Mouse (Mus musculus) left cerebral cortex, adult 18-20 months (tissue): ENCODE data around the gene Map1s. TPM values are rescaled to one million over a fixed set of nuclear protein-coding genes. Genes with fewer than 3 reads are reported as not detected.

Source experiments
- DNase-seq, 2 experiments: peaks; one replicate each; pipeline ENCODE4 v3.0.0; 2021 to 2022; ENCODE audit warnings: low spot score in 2 of 2, mixed read lengths in 1 of 2
- microRNA-seq, 2 experiments: library from miRNA; unstranded; fragments of <30 nt; microRNA quantifications; one replicate each; pipeline ENCODE4 v1.2.0; 2021
- total RNA-seq, 2 experiments: library from RNA; stranded (reverse); gene quantifications; 2 replicates each; pipeline ENCODE4 v1.2.3; 2021

The Map1s gene
- total RNA-seq, 2 experiments from 2014 or later = 87.1 to 98.0 TPM

- no peak for DNase-seq
Observed at GRCm38 (mm10) chr8:70934786-70935185, 29.1 kb downstream of the Map1s start.

GRCm38 (mm10) chr8:70937200-70937599 lies 31.5 kb downstream of the Map1s start:
- no peak for DNase-seq

- DNase-seq = no peak
Observed at GRCm38 (mm10) chr8:70941478-70941877, 35.7 kb downstream of the Map1s start.

DNA sequence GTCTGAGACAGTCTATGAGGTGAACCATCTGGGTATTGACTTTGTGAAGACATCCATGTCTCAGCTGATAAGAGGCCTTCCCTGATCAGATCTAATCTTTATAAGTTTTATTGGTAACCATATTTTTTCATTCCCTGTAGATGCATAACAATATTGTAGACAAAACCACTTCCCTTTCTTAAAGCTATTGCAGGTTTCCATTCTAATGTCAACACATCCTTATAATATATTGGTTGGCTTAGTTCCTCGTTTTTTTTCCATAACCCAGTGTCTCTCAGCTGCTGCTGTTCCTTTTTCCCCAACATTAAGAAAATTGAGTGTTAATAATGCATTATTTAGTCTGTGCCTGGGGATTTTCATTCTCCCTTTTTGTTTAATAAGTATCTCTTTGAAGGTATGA lies 37.5 kb downstream of the Map1s start:
- no peak for DNase-seq

DNA sequence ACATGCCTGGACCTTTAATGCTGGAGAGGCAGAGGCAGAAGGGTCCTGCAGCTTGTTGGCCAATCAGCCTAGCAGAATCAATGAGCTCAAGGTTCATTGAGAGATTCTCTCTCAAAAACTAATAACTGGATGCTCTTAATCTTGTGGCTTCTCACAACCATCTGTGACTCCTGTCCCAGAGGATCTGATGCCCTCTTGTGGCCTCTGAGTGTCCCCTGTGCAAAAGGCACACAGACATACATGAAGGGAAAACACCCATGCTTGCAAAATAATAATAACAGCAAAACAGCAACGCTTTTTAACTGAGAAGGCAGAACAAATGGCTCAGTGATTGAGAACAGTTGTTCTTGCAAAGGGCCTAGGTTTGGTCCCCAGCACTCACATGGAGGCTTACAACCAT lies 44.1 kb downstream of the Map1s start:
- no peak for DNase-seq

DNA sequence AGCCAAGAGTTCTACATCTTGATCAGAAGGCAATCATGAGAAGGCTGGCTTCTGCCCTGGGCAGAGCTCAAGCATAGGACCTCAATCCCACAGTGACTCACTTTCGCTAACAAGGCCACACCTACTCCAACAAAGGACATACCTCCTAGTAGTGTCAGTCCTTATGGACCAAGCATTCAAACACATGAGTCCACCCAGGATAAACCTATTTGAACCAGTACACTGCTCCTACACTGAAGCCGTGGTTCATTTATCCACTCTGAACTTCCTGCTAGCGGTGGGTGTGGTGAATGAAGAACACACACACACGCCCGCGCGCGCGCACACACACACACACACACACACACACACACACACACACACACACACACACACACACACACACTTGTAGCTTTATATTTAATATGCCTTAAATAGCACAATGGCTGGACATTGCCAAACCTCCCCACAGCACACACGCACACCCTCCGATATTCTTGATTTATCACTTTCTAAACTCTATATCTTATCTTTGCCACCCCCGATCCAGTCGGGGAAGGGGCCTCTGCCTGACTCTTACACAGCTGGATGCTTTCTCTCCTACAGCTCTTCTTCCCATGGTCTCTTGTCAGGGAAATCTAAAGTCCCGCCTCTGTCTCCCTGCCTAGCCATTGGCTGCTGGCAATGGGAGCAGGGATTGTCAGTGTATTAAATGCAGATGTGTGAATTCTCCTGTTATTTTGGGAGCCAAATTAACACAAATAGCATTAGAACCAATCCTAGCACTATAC lies 55.2 kb downstream of the Map1s start:
- no peak for DNase-seq

DNA sequence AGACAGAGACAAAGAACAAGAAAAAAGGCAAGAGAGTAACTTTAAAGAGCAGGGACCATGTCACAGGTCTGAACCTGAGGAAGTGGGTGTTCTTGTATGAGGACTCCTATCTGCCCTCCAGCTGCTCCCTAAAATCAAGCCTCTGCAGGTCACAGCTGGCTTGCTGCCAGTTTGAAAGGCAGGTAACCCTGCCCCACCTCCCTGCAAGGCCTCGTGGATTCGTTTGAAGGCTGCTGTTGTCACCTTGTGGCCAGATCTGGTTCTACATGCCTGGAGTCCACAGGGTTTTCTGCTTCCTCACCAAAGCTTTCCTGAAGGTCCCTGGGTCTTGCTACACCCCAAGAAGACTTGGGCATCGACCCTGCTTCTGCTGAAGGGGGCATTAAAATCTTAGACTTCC lies 58.4 kb downstream of the Map1s start:
- DNase-seq = peak; percentile 3

- DNase-seq = no peak
Observed at GRCm38 (mm10) chr8:70964861-70965260, 59.1 kb downstream of the Map1s start.

Small RNA genes within 50 kb of the gene (microRNA-seq; reads per million reads assigned to microRNA genes)
- gene Mir1969 (2.7 to 5.0 reads per million in 2 experiments), gene Mir7067 (0.99 to 1.5 reads per million in 2 experiments)

Other genes with a start within 250 kb of the Map1s start
- 10 to 100 TPM; 11.6 to 17.9 TPM for gene Pgpep1, start 245.5 kb upstream of the Map1s start, total RNA-seq
- 10 to 100 TPM; 65.0 to 70.9 TPM for gene Lsm4, start 232.7 kb upstream of the Map1s start, total RNA-seq
- gene Jund, start 207.0 kb upstream of the Map1s start, total RNA-seq = 100 to 1,000 TPM; 221 to 289 TPM
- under 1 TPM; 0.09 to 0.16 TPM for gene Iqcn, start 202.5 kb upstream of the Map1s start, total RNA-seq
- gene Gm3336, start 187.4 kb upstream of the Map1s start, total RNA-seq = not detected
- gene Pde4c, start 182.2 kb upstream of the Map1s start, total RNA-seq = 1 to 10 TPM; 1.6 to 3.4 TPM
- gene Rab3a, start 151.3 kb upstream of the Map1s start, total RNA-seq = 100 to 1,000 TPM; 870 to 892 TPM
- 10 to 100 TPM; 31.3 to 31.4 TPM for gene Mpv17l2, start 145.0 kb upstream of the Map1s start, total RNA-seq
- gene Pik3r2, start 129.2 kb upstream of the Map1s start, total RNA-seq = 100 to 1,000 TPM; 150 to 153 TPM
- 100 to 1,000 TPM; 317 to 334 TPM for gene Mast3, start 100.9 kb upstream of the Map1s start, total RNA-seq
- gene Il12rb1, start 97.5 kb upstream of the Map1s start, total RNA-seq = under 1 TPM; 0.63 to 0.77 TPM
- gene Arrdc2, start 66.2 kb upstream of the Map1s start, total RNA-seq = 10 to 100 TPM; 12.0 to 13.3 TPM
- gene Kcnn1, start 42.7 kb upstream of the Map1s start, total RNA-seq = 10 to 100 TPM; 17.4 to 19.3 TPM
- gene Ccdc124, start 32.0 kb upstream of the Map1s start, total RNA-seq = 100 to 1,000 TPM; 101 to 102 TPM
- 10 to 100 TPM; 12.8 to 13.0 TPM for gene Slc5a5, start 13.2 kb upstream of the Map1s start, total RNA-seq
- 100 to 1,000 TPM; 682 to 726 TPM for gene Rpl18a, start 8.5 kb upstream of the Map1s start, total RNA-seq